Mouse (Mus musculus) liver, embryonic 14.5 days (tissue): ENCODE data around the gene Cbx2.

Experiments
- CTCF ChIP-seq: IDR thresholded peaks from 2 replicates; pipeline ENCODE4 v1.5.1; 2016; ENCODE audit warnings: antibody characterized with exemption, low read depth, control low read depth
- EP300 ChIP-seq: IDR thresholded peaks from 2 replicates; pipeline ENCODE4 v1.6.1; 2016; ENCODE audit warnings: antibody characterized with exemption, low read depth

DNA sequence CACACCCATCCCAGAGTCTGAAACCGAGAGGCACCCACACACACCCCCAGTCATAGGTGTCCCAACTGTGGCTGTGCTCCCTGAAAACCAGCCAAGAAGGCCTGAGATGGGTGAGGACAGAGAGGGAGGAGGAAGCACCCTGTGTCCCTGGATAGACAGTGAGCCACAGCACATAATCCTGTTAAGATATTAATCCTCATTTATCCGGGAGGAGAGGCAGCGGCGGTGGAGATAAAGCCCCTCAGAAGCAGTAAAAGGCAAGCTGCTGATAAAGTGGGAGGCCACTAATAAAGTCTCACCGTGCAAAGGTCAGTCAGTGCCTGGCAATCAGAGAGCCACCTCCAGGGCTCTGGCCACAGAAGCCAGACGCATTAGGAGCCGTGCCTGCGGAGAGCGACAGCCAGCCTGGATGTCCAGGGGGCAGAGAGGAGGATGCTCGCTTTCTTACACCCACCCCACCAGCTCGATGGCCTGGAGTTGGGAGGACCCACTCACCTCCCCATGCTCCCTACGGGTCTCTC is 40.1 kb upstream of the Cbx2 start:
- TF ChIP-seq CTCF (no peak), EP300 (no peak)
